Mouse (Mus musculus) testis, adult 2 months (tissue): ENCODE data around the gene Nfe2l2.

Source experiments
- CTCF ChIP-seq: fragments of 200-500 bp; IDR thresholded peaks from 2 replicates; pipeline ENCODE4 v1.5.1; 2012; ENCODE audit warnings: low read depth, mild to moderate bottlenecking, inconsistent platforms, low read length, moderate library complexity; ENCODE audit not compliant: control insufficient read depth, insufficient read depth, insufficient replicate concordance
- POLR2A ChIP-seq: fragments of 200-500 bp; IDR thresholded peaks from 2 replicates; pipeline ENCODE4 v1.6.1; 2012; ENCODE audit warnings: low read depth, mild to moderate bottlenecking, inconsistent platforms, low read length, moderate library complexity; ENCODE audit not compliant: control insufficient read depth

DNA sequence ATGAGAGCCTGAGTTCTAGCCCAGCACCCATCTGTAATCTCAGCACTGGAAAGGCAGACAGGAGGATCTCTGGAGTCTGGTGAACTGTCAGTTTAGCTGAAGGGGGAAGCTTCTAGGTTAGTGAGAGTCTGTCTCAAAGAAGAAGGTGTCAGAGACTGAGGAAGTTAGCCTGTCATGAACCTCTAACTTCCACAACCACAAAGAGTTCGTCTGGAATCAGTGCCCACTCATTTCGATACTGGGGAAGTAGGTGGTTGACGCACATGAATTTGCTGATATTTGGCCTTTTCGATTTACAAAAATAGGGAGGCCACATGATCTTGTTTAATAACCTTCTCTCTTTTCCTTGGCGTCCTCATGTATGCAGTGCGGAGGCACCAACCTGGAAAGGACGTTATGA is 28.7 kb upstream of the Nfe2l2 start:
- no peak for TF ChIP-seq CTCF
- TF ChIP-seq POLR2A, result no peak
